Mouse (Mus musculus): Measurements from ENCODE around the gene Chn2.

The Chn2 gene

DNA sequence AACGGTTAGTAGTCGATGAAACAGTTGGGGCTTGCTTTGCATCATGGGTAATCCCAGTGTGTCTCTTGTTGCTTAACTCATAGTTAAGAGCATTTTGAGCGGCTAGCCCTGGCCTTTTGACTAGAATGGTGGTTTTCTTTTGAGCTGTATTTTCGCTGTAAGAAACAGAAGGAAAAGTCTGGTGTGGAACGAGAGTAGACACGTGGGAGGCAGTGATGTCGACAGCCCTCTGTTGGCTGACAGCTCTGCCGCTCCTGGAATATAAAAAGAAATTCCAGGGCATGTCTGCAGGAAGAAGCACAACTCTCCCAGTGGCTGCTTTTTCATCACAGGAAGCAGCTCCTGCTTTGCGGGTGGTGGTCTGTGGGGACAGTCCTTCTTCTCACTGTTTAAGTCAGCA is 202.9 kb downstream of the Chn2 start:
- DNase-seq (ENCODE audit: low spot score in 2 of 2): no peak

GRCm38 (mm10) chr6:54248354-54249252 is 209.2 kb downstream of the Chn2 start:
- DNase-seq (ENCODE audit: low spot score in 2 of 2): no peak

DNA sequence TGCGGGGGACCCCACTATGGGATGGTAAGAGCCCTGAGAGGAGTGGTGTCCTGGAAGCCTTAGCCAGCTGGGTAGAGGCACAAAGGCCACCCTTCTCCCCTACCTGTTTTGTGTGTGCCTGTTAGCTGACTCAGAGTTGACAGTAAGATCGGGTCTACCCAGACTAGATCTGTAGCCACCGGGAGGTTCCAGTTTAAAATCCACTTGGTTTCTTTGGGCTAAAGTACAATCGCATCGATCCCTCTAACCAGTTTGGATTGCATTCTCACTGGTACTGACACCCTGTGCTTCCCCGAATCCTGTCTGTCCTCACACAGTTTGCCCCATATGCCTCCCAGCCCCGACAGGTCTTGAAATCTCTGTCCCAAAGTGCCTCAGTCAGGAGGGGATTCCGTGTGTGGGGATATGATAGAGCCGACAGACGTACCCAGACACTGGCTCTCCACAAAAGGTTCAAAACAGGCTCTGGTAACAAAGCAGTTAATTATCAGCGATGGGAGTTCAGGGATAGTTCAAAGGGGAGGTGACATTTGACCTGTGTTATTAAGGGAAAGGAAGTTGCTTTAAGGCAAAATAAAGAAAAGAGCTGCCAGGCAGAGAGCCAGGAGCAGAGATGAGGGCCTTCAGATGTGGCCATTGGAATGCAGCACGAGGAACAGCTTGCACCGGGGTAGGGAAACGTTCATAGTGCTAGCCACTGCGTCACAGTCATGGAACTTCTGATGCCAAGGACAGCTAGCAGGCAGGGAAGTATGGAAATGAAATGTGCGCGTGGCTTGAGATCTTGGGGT is 212.2 kb downstream of the Chn2 start:
- DNase-seq (ENCODE audit: low spot score in 2 of 2): no peak

DNA sequence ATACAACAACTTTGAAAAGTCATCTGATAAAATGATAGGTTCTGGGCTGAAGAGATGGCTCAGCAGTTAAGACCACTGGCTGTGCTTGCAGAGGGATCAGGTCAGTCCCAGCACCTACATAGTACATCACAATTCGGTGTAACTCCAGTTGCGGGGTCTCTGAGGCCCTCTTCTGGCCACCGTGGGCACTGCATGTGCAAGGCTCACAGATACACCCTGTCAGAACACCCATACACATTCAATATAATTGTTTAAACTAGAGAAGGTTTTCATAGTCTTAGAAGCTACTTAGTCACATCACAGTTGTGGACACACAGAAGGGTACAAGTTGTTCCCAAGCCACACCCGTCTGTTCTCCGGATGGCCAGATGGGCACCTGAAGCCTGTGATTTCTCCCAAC is 213.9 kb downstream of the Chn2 start:
- DNase-seq (ENCODE audit: low spot score in 2 of 2): peak in 1 of 2 experiments; percentile 34

DNA sequence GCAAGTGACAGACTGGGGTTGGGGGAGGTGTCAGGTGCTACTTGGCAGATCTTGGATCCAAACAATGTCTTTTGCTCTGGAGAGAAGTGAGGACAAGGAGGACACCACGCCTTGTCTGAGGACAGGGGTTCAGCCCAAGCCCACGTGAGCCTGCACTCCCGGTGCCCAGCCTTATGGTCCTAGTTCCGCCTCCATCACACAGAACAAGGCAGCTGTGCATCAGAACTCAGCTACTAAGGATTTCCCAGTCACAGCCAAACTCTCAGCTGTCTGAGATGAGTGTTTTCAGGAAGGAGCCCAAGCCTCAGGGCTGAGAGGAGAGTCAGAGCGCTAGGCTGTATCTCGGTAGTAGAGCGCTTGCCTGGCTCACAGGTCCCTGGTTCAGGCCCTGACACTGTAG is 214.5 kb downstream of the Chn2 start:
- DNase-seq (ENCODE audit: low spot score in 2 of 2): no peak

DNA sequence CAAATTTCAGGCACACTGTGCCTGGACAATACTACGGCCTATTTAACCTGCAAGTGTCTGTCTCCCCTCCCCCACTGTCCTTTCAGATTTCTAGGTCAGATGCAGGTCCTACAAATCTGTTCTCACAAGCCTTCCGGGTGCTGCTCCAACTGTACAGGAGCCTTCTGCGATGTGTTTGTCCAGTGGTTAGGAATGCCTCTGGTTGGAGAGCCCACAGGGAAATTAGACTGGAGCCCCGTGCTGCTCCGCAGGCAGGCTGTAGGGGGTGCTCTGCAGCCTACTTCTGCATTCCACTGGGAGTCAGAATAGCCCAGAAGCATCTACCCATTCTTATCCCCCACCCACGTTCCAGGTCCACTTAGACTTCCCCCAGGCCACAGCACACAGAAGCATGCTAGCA is 215.4 kb downstream of the Chn2 start:
- no peak for DNase-seq (ENCODE audit: low spot score in 2 of 2)

DNA sequence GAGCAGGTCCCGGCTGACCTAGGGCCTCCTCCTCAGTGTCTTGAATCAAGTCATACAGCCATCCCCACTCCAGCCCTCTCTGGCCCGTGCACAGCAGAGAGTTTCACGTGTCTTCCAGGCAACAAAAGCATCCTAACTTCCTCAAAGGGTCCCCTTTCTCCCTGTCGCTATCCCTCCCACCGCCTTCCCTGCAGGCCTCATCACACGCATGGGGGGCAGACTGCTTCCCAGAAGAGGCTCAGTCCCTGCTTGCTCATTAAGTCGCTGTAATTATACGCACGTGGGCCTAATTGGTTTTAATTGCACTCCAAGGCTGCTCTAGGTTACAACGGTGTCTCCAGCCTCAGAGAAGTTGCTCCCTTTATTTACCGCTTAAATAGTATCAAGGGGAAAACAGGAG is 216.0 kb downstream of the Chn2 start:
- DNase-seq (ENCODE audit: low spot score in 2 of 2): no peak

DNA sequence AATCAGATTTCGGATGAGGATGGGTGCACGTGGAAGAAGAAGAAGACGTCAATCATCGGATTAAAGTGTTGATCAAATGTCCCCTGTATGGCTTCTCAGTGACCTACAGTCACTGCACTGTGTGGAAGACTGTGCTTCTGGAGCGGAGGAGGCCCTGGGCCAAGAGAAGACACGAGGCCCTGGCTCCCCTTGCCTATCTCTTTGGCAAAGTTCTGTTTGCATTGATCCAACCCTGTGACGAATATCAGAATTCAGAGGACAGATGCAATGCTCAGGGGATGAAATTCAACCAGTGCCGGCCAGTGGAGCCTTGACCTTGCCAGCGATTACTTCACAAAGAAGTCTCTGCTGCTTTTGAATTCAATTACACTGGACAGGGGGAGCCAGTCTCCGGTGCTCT is 217.0 kb downstream of the Chn2 start:
- no peak for DNase-seq (ENCODE audit: low spot score in 2 of 2)

DNA sequence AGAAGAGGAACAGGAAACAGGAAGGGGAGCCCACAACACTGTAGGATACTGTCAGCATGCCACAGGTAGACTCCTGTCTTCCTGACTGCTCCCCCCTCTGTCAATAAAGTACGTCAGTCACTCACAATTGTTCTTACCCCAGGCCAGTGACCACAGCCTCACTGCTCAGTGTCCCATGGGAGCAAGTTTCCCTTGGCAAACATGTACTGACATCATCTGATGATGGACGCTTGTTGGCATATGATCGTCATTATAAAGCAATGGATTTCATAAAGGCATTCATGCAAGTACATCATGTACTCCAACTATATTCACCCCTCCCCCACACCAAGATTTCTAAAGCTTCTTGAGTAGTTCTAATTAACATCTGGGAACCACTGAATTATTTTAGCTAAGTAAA is 218.2 kb downstream of the Chn2 start:
- no peak for DNase-seq (ENCODE audit: low spot score in 2 of 2)

DNA sequence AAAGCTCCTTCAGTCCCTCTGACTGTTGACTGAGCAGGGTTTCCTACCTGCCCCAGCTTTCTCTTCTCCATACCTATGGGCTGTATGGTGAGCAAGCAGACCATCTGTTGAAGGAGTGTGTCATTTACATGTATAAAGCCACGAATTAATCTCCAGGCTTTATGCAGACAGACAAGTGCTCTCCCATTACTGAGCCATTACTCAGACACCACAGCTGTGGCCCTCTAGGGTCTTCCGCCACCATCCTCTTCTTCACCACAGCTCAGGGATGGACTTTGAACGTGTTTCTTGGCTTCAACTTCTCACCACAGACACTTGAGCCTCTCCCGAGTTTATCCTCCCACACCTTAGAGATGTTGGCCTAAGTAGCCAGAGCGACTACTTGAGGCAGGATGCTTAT is 219.1 kb downstream of the Chn2 start:
- DNase-seq (ENCODE audit: low spot score in 2 of 2): no peak

- no peak for DNase-seq (ENCODE audit: low spot score in 2 of 2)
Observed at GRCm38 (mm10) chr6:54262732-54263131, 223.4 kb downstream of the Chn2 start.

DNA sequence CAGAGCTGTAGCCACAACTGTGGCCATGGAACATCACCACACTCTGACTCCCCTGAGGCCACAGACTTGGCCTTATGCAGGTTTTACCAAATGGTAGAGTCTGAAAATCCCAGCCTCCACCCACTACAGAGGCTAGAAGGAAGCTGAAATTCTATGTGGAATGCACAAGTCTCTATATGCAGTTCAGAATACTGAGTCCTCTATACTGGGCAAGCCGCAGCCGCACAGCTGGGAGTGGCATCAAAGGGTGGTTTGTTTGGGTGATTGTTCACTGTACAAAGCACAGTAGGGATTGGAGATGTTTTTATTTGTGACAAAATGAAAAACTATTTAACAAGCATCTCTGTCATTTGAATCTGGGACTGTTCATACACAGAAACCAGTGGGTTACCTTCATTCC is 224.5 kb downstream of the Chn2 start:
- DNase-seq (ENCODE audit: low spot score in 2 of 2): no peak

DNA sequence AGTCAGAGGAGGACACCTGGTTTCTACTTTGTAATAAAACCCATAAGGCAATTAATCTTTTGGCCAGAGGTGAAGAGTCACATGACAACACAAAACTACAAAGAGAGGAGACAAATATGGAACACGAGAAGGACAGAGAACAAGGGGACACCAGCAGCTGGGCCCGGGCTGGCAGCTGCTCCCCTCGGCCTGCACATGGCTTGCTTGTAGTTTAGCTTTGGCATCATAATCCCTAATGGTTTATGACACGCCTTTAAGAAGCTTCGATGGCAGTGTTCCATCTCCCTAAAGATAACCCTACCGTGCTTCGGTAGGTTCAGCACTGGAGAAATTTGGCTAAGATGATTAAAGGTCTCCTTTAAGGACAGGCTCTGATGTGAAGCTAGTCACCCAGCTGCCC is 225.2 kb downstream of the Chn2 start:
- no peak for DNase-seq (ENCODE audit: low spot score in 2 of 2)

GRCm38 (mm10) chr6:54265384-54265783 is 226.0 kb downstream of the Chn2 start:
- DNase-seq (ENCODE audit: low spot score in 2 of 2): no peak

DNA sequence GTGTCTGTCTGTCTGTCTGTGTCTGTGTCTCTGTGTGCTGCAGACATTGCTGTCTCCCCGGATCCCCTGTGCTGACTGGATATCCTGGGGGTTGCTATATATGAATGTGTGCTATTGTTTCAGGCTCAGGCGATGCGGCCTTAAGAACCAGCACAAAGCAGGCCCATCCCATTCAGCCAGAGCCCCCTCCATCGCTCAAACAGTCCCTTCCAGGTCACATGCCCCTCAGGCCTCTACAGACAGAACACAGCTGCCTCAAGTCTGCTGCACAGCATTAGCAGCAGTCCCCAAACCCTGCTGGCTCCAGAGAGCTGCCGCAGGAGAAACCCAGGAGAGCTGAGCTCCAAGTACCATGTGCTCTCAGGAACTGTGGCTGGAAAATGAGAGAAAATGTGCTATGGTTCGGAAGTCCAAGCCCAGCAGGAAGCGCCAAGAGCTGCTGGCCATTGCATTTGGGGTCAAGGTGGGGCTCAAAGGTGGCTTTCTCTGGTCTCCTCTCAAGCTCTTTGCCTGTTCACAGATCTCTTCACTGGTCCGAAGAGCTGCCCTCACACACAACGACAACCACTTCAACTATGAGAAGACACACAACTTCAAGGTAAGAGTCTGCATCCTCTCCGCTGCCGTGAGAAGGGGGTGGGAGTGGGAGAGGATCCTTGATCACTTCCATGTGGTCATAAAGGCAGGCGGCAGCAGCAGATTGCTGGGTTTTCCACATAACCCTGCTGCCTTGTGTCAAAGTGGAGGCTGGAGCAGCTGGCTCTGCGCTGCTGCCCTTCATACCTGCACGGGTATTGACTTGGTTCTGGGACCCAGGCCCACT is 233.4 kb downstream of the Chn2 start:
- DNase-seq (ENCODE audit: low spot score in 2 of 2): no peak

GRCm38 (mm10) chr6:54273379-54273730 is 234.0 kb downstream of the Chn2 start:
- DNase-seq (ENCODE audit: low spot score in 2 of 2): no peak

DNA sequence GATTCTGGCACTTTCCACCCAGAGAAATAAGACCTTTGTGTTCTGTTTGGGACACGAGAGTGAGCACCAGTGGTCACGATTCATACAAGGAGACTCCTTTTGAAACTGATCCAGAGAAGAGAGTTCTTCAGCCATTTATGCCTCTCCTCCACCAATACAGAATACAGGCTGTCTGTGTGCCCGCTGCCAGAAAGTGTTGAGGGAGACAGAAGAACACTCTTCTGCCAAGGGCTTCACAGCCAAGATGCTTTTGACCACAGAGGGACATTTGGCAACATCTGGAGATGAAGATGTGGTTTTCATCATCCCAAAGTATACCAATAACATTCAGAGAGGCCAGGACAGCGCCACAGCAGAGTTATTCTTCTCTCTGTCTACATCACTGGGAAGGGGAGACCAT is 237.9 kb downstream of the Chn2 start:
- DNase-seq (ENCODE audit: low spot score in 2 of 2): no peak

- no peak for DNase-seq (ENCODE audit: low spot score in 2 of 2)
Observed at GRCm38 (mm10) chr6:54277828-54278227, 238.5 kb downstream of the Chn2 start.

DNA sequence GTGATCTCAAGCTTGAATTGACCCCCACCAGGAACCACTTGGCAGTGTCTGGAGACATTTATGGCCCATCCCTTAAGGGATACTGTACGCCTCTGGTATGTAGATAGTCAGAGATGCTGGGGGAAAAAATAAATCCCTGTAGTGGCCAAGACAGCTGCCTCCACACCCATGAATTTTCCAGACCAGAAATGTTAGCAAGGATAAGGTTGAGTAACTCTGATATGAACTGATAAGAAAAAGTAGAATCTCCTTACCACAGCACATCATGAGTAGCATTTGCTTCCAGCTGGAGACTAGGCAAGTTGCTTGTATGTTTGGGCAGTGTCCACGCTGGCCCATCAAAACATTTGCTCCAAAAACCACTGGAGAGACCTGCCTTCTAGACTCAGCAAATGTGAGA is 239.3 kb downstream of the Chn2 start:
- DNase-seq (ENCODE audit: low spot score in 2 of 2): no peak

GRCm38 (mm10) chr6:54279391-54279790 is 240.0 kb downstream of the Chn2 start:
- no peak for DNase-seq (ENCODE audit: low spot score in 2 of 2)

DNA sequence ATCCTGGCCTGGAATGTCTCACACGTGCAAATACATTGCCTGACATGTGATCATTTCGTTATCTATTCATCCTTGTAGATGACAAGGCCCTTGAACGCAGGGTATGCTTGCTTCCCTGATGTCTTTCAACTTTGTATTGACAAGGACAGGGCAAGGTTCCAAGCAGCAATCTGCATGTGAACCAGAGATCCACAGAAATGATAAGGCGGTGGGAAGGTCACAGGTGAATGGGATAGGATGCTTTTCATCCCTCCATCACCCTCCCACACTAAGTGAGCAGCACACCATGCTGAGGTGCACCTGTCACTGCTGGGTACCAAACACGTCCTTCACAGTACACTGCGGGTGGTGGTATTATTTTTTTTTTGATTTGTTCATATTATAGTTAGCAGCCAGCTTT is 240.9 kb downstream of the Chn2 start:
- no peak for DNase-seq (ENCODE audit: low spot score in 2 of 2)

DNA sequence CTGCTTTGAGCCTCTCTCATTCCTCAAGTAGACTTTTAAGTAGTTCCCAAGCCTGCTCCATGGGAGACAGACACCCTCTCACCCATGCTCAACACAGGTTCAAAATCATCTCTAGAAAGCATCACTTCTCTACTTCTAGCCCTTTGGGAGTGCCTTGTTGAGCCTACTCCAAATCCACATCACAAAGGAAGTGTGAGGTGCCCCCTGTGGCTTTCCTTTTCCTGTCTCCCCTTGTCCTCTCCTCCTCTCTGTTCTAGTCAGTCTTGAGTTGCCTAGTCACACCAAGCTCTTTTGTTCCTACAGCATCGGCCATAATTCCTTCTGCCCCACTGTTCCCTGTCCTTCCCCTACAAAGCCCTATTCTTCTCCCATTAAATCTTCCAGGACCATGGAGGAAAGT is 243.9 kb downstream of the Chn2 start:
- no peak for DNase-seq (ENCODE audit: low spot score in 2 of 2)
